ENCODE assay signal across 8 mouse cellular contexts in genomic region chr17:47736856-47737255, GRCm38 (mm10). TPM values are rescaled to one million over a fixed set of nuclear protein-coding genes. Genes with fewer than 3 reads are reported as not detected.
DNase-seq lines count a peak whose midpoint lies in the region; ATAC-seq and TF ChIP-seq lines count a peak whose summit lies in the region.

Tfeb (plus strand) TSS chr17:47737030.

- peak within 1 kb of the TSS; percentile 79 for H3K27ac ChIP-seq in ES-E14 (ENCODE audit: insufficient read depth, low read depth, low read length, poor library complexity, severe bottlenecking)
- no peak within 1 kb of the TSS for H3K27ac ChIP-seq in forebrain, embryonic 15.5 days (replicated peaks)
- H3K27ac ChIP-seq in liver, postnatal 0 days (ENCODE audit: low read depth): peak within 1 kb of the TSS; percentile 87
- H3K27ac ChIP-seq in neural tube, embryonic 13.5 days (replicated peaks): 0 out of 2 replicates have a peak within 1 kb of the TSS, but pooled peaks have one; percentile 28

- peak within 1 kb of the TSS; percentile 74 for H3K9ac ChIP-seq in ES-E14 (ENCODE audit: insufficient read depth, low read depth, low read length, poor library complexity, severe bottlenecking)
- peak within 1 kb of the TSS; percentile 54 for H3K9ac ChIP-seq in forebrain, embryonic 15.5 days (replicated peaks)
- H3K9ac ChIP-seq in liver, postnatal 0 days (replicated peaks): peak within 1 kb of the TSS; percentile 71
- peak within 1 kb of the TSS; percentile 69 for H3K9ac ChIP-seq in neural tube, embryonic 13.5 days

- DNase-seq in ES-E14 (ENCODE audit: low read depth, low spot score): peak; percentile 82
- DNase-seq in cerebellum, adult 11-12 months: peak; percentile 94
- DNase-seq in heart, postnatal 14 days: peak; percentile 99 to 100
- DNase-seq in layer of hippocampus, adult 11-12 months (ENCODE audit: low spot score): peak; percentile 97
- peak; percentile 97 for DNase-seq in liver, postnatal 0 days
- DNase-seq in telencephalon, adult 2 months (ENCODE audit: low read depth, low spot score): peak; percentile 64

- H3K27me3 ChIP-seq in forebrain, embryonic 15.5 days: peaks cover 29% of the 10 kb centered on the region
- peaks cover 6% of the 10 kb centered on the region; the same call in 1 of the 2 replicates for H3K27me3 ChIP-seq in liver, postnatal 0 days (ENCODE audit: insufficient read depth, low read length)
- H3K27me3 ChIP-seq in neural tube, embryonic 13.5 days: peaks cover 43% of the 10 kb centered on the region

- ATAC-seq in forebrain, embryonic 15.5 days (replicated peaks): peak; percentile 89
- ATAC-seq in liver, postnatal 0 days: peak; percentile 82
- peak; percentile 82 for ATAC-seq in neural tube, embryonic 13.5 days (ENCODE audit: low read depth)

- TF ChIP-seq CTCF in liver, postnatal 0 days (IDR thresholded peaks at IDR 0.05; ENCODE audit: low read depth): peak; percentile 98

- H3K4me1 ChIP-seq in ES-E14 (ENCODE audit: control insufficient read depth in 2 of 2, insufficient read depth in 2 of 2, low read length in 2 of 2, poor library complexity in 1 of 2): peaks cover 5 to 43% of the 10 kb centered on the region in 2 experiments
- peaks cover 19% of the 10 kb centered on the region for H3K4me1 ChIP-seq in forebrain, embryonic 15.5 days
- H3K4me1 ChIP-seq in liver, postnatal 0 days (ENCODE audit: insufficient read depth): peaks cover 19% of the 10 kb centered on the region
- peaks cover 30% of the 10 kb centered on the region for H3K4me1 ChIP-seq in neural tube, embryonic 13.5 days (replicated peaks)

- in situ Hi-C loops in ES-E14 (cut with MboI; ENCODE audit: low sequenced_read_pairs in 2 of 2, unreplicated experiment in 2 of 2): no loop called here

- WGBS in forebrain, embryonic 15.5 days: under 1% methylated on average over 47 of the region's 47 CpGs
- 2% methylated on average over 36 of the region's 47 CpGs for WGBS in liver, postnatal 0 days (ENCODE audit: insufficient replicate concordance)
- under 1% methylated on average over 46 of the region's 47 CpGs for WGBS in neural tube, embryonic 13.5 days

- no peak for TF ChIP-seq EP300 in liver, postnatal 0 days (IDR thresholded peaks at IDR 0.05; ENCODE audit: low read depth)

- no peaks in the 10 kb centered on the region for H3K36me3 ChIP-seq in ES-E14 (ENCODE audit: control insufficient read depth, insufficient read depth, low read length, poor library complexity, severe bottlenecking)
- no peaks in the 10 kb centered on the region for H3K36me3 ChIP-seq in forebrain, embryonic 15.5 days
- H3K36me3 ChIP-seq in liver, postnatal 0 days (replicated peaks; ENCODE audit: insufficient read depth, low read length): no peaks in the 10 kb centered on the region
- H3K36me3 ChIP-seq in neural tube, embryonic 13.5 days: no peaks in the 10 kb centered on the region

- H3K4me2 ChIP-seq in forebrain, embryonic 15.5 days (replicated peaks): peak within 1 kb of the TSS; percentile 99
- H3K4me2 ChIP-seq in liver, postnatal 0 days (ENCODE audit: low read depth, low read length): peak within 1 kb of the TSS; percentile 92
- peak within 1 kb of the TSS; percentile 75 for H3K4me2 ChIP-seq in neural tube, embryonic 13.5 days

- peak within 1 kb of the TSS; percentile 75 to 88 for H3K4me3 ChIP-seq in ES-E14 (ENCODE audit: insufficient read depth in 1 of 2, low read depth in 1 of 2, low read length in 2 of 2, poor library complexity in 1 of 2, severe bottlenecking in 1 of 2)
- peak within 1 kb of the TSS; percentile 66 for H3K4me3 ChIP-seq in forebrain, embryonic 15.5 days
- H3K4me3 ChIP-seq in liver, postnatal 0 days (ENCODE audit: low read depth, low read length): peak within 1 kb of the TSS; percentile 77
- H3K4me3 ChIP-seq in neural tube, embryonic 13.5 days: peak within 1 kb of the TSS; percentile 56

- H3K9me3 ChIP-seq in ES-E14 (ENCODE audit: control insufficient read depth, insufficient read depth, low read depth, low read length): no peaks in the 10 kb centered on the region
- no peaks in the 10 kb centered on the region for H3K9me3 ChIP-seq in forebrain, embryonic 15.5 days
- H3K9me3 ChIP-seq in liver, postnatal 0 days (ENCODE audit: low read length): no peaks in the 10 kb centered on the region
- H3K9me3 ChIP-seq in neural tube, embryonic 13.5 days: no peaks in the 10 kb centered on the region

- intact Hi-C loops in heart, postnatal 14 days (cut with DNase I): no loop called here

TF ChIP-seq in ES-E14, 5 proteins besides CTCF, POLR2A, EP300 and RAD21:
- TF ChIP-seq ZNF384 (IDR thresholded peaks at IDR 0.05; ENCODE audit: low read depth, low read length): no peak
- TF ChIP-seq HCFC1 (IDR thresholded peaks at IDR 0.05; ENCODE audit: borderline replicate concordance, insufficient read depth, low read length): peak; percentile 99

RNA-seq across cellular contexts. Expression of gene Tfeb, which starts in this region (rescaled TPM):
- 21.0 and 33.0 TPM in 2 replicates for total RNA-seq in ES-E14 (2012; rRNA removed)
- polyA plus RNA-seq in forebrain, embryonic 15.5 days (2015; fragmentation: Nextera tagmentation; extraction: Ambion mirVana): 2.0 and 2.3 TPM in 2 replicates
- total RNA-seq in heart, postnatal 14 days (2021): 10 to 100 TPM; 46.8 to 49.3 TPM
- 5.8 and 7.1 TPM in 2 replicates for polyA plus RNA-seq in liver, postnatal 0 days (2015; fragmentation: Nextera tagmentation; extraction: Ambion mirVana)
- 2.3 and 2.8 TPM in 2 replicates for polyA plus RNA-seq in neural tube, embryonic 13.5 days (2015; fragmentation: Nextera tagmentation; extraction: Ambion mirVana)
